Mouse (Mus musculus) frontal cortex, adult (tissue): ENCODE data around the gene Cenpo.
"Not testable (repeated sequence)": the region's sequence is repeated elsewhere in the genome, so short reads cannot be mapped to it uniquely, and the experiment has no call there.

Experiments
- ATAC-seq: cut with Nextera tagmentation; 2 replicates; pipeline ENCODE4 v1.9.2; 2017; ENCODE audit warnings: mild to moderate bottlenecking, moderate library complexity, mixed read lengths; ENCODE audit not compliant: low TSS enrichment

The Cenpo gene

DNA sequence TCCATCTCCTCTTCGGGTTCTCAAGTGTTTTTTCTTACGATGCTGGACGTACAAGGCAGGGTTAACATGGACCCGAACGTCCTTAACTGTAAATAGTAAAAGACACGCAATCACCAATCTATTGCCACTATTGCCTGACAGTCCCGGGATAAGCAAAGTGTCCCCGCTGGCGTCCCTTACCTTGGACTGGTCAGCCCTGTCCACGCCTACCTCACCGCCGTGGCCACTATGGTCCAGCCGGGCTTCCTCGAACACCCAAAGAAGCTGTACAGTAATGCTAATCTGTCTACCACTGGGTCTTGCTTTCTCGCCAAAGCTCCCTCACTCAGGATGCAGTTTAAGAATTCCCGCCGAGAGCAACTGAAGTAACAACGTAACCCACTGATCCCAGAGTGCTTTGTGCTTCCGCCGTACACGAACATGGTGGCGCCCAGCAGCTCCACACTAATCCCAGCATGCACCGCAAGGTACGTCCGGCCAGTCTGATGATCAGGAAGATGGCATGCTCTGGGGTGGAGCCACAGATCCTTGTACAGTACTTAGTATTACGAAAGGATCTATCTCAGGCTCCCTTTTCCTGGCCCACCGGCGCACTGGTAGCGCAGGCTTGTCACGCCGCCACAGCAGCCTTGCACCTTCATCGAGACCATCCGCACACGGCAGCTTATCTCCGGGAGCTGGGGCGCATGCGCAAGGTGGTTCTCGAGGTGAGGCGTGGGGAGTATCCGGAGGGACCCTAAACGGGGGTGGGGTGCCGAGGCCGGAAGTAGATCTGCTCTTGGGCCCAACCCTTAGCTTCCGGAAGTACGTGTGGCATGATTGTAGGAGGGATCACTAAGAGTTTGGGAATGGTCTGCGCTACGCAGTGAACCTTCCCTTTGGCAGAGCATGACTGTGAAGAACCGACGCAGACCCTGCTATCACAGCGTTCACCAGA, at the start of gene Cenpo, which contains the start of gene Ptrhd1:
TSS of gene Cenpo (minus strand) at position 723 of the 937 bp plus-strand sequence.
TSS of gene Ptrhd1 (plus strand) at position 456 of the 937 bp plus-strand sequence.
- ATAC-seq = peak; percentile 98

- ATAC-seq = no peak
Observed at GRCm38 (mm10) chr12:4279878-4280277, 45.8 kb upstream of the Cenpo start.

- ATAC-seq = no peak
Observed at GRCm38 (mm10) chr12:4278978-4279755, 45.1 kb upstream of the Cenpo start.

- ATAC-seq = peak; percentile 77
Observed at GRCm38 (mm10) chr12:4271078-4271477, 37.0 kb upstream of the Cenpo start.

GRCm38 (mm10) chr12:4267765-4268164, 33.7 kb upstream of the Cenpo start:
- no peak for ATAC-seq

DNA sequence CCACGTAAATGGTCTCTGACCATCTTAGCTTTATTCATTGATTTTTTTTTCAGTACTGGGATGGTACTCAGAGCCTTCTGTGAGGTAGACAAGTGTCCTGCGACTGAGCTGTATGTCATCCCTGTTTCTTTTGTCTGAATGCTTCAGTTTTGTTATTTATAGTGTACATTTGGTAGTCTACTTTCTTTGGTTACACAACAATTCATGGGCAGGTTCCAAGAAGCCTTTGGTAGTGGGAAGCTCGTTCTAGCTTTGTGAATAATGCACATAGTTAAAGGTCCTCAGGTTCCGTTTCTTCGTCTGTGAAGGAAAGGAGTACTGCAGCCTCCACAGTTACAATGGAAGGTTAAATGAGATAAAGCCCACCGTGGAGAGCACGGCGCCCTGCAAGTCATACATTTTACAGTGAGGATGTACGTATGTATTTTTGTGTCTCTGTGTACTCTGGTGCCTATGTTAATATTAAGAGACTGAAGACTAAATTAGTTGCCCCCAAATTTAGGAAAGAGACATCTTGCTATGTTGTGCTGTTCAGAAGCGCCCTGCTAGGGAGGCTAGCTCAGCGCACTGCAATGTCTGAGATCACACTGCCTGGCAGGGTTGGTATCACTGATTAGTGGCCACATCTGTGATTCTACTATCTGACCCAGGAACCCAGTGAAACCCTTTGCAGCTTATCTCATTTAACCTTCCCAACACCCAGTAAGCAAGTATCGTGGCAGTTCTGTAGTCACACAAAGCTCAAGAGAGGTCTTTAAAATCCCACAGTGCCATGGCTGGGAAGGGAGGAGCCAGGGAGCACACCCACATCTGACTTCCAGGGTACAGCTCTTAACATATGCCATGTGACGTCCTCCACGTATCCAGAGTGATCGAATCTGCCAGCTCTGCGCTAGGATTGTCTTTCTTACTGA, 18.9 kb upstream of the Cenpo start:
- peak; percentile 76 for ATAC-seq

- ATAC-seq = no peak
Observed at GRCm38 (mm10) chr12:4249786-4250185, 15.7 kb upstream of the Cenpo start.

- no peak for ATAC-seq
Observed at GRCm38 (mm10) chr12:4245742-4246141, 11.6 kb upstream of the Cenpo start.

DNA sequence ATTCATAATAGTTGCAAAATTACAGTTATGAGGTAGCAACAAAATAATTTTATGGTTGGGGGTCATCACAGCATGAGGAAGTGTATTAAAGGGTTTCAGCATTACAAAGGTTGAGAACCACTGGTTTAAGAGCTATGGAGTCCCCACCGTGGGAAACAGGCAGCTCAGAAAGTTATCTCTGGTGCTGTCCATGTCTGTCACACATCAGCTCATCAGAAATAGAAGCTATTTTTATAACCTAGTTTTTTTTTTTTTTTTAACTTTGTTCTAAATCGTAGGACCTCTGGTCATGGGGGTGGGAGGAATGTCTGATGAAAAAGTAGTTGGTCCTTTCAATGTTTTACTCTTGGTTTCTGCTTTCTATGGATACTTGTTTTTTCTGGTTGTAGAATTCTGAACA, 9.7 kb upstream of the Cenpo start:
- no peak for ATAC-seq

- not testable (repeated sequence) for ATAC-seq
Observed at GRCm38 (mm10) chr12:4240281-4240680, 6.2 kb upstream of the Cenpo start.

DNA sequence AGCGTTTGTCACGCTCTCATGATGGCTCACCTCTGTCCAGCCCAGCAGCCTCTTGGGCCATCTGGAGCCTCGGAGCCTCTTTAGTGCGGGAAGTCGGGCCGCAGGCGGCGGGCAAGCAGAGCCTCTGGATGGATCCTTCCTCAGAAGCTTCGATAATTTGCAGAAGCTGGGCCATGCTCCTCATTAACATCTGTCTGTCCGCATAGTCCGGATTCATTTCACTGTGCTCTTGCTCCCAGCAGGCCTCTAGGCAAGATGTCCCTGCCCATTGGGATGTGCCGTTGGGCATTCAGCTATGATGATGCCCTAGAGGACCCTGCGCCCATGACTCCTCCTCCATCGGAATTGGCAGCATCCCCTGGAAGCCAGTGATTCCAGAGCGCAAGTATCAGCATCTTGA, 3.4 kb upstream of the Cenpo start:
- ATAC-seq = no peak

DNA sequence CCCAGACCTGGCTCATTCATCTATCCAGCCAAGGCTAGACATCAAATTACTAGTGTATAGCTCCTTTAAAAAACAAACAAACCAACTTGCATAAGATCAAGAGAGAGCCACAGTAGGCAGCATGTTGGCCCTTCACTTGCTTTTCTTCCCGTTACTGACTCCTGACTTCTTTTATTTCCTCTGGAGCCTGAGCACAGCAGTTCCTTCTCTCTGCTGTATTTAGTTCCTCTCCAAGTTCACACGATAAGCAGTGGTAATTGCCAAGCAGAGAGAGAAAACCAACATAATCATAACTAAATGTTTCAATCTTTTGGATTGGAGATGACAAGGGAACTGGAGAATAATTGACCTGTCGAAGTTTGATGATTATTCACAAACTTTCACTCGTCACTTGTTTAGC, 1.3 kb downstream of the Cenpo start:
- ATAC-seq = no peak

- no peak for ATAC-seq
Observed at GRCm38 (mm10) chr12:4230156-4230555, 3.9 kb downstream of the Cenpo start.

GRCm38 (mm10) chr12:4212908-4213307, 21.2 kb downstream of the Cenpo start:
- no peak for ATAC-seq

- no peak for ATAC-seq
Observed at GRCm38 (mm10) chr12:4211174-4211573, 22.9 kb downstream of the Cenpo start.

DNA sequence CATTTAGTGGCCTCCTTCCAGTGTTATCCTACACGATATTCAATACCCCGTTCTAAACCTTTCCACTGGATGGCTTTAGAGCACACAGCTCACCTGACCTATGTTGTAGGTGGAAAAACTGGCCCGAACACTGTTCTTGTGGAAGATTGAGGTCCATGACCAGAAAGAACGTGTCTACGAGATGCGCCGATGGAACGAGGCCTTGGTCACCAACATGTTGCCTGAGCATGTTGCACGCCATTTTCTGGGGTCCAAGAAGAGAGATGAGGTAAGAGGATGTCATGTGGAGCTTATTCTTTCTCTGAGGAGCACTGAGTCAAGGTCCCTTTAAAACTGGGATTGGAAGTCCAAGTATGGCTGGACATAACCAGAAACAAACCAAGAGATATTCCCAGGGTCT, 24.9 kb downstream of the Cenpo start:
- ATAC-seq = no peak

- peak; percentile 81 for ATAC-seq
Observed at GRCm38 (mm10) chr12:4208405-4209133, 25.5 kb downstream of the Cenpo start.

DNA sequence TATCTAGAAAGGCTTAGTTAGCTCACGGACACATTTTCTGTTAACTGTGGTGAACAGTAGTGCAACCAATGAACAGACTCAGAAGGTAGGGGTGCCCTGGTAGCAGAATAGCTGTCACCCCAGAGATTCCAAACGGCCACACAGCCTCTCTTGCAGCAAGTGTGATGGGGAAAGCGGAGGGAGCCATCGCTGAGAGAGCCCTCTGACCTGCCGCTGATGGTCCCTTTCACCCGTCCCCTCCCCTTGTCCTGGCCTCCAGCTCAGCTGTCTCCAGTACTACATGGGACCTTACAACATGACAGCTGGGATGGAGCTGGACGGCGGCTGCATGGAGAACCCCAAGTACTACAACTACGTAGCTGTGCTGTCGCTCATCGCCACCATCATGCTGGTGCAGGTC, 28.0 kb downstream of the Cenpo start:
- no peak for ATAC-seq

DNA sequence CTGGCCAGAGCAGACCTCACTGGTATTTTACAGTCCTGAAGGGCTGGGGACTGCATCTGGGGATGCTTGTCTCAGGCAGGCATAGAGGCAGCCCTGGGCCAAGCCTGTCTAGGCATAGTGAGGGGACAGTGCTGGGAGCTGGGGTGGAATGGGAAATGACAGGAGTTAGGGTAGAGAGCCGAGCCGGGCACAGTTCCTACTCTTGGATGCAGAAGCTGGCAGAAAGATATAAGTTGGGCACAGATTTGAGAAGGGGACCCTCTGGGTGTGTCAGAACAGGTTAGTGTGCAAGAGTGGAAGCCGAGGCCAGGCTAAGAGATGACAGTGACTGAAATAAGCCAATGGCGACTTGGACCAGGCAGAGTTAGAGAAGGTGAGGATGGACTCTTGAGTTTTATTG, 31.9 kb downstream of the Cenpo start:
- ATAC-seq = no peak

GRCm38 (mm10) chr12:4201454-4202200, 32.5 kb downstream of the Cenpo start:
- ATAC-seq = peak; percentile 80
